Mouse (Mus musculus) myocyte (in vitro differentiated cells): ENCODE data around the gene Pbx1. TPM values are rescaled to one million over a fixed set of nuclear protein-coding genes. Genes with fewer than 3 reads are reported as not detected.

ENCODE experiments used
- H3K27me3 ChIP-seq: one replicate; pipeline ENCODE4 v1.6.1; 2011; ENCODE audit not compliant: control insufficient read depth, insufficient read depth, insufficient read length
- H3K36me3 ChIP-seq: one replicate; pipeline ENCODE4 v1.6.1; 2011; ENCODE audit not compliant: control insufficient read depth, insufficient read depth
- H3K4me2 ChIP-seq: one replicate; pipeline ENCODE4 v1.6.1; 2011; ENCODE audit warnings: low read depth, control low read depth
- H3K4me3 ChIP-seq: one replicate; pipeline ENCODE4 v1.5.1; 2011; ENCODE audit warnings: mild to moderate bottlenecking, control low read depth, moderate library complexity
- H3K79me2 ChIP-seq: one replicate; pipeline ENCODE4 v1.6.1; 2011; ENCODE audit not compliant: control insufficient read depth, insufficient read depth
- H3ac ChIP-seq: one replicate; pipeline ENCODE4 v1.6.1; 2011; ENCODE audit not compliant: control insufficient read depth, insufficient read length
- CEBPB ChIP-seq: IDR thresholded peaks from 2 replicates; pipeline ENCODE4 v1.6.1; 2011; ENCODE audit warnings: mild to moderate bottlenecking, moderate library complexity; ENCODE audit not compliant: poor library complexity, insufficient read depth, severe bottlenecking
- E2F4 ChIP-seq: IDR thresholded peaks from one replicate; pipeline ENCODE4 v1.6.1; 2011; ENCODE audit warnings: mild to moderate bottlenecking, control low read depth, moderate library complexity; ENCODE audit not compliant: insufficient read depth
- MAX ChIP-seq: IDR thresholded peaks from one replicate; pipeline ENCODE4 v1.6.1; 2011; ENCODE audit warnings: low read depth, mild to moderate bottlenecking, control low read depth
- MYOD1 ChIP-seq, 3 experiments: IDR thresholded peaks; one replicate each; pipeline ENCODE4 v1.6.1; 2011; ENCODE audit warnings: control low read depth in 2 of 3, low read depth in 2 of 3, mild to moderate bottlenecking in 2 of 3, moderate library complexity in 1 of 3; ENCODE audit not compliant: insufficient read length in 2 of 3, control insufficient read depth in 1 of 3
- MYOG ChIP-seq, 3 experiments: IDR thresholded peaks; one replicate each; pipeline ENCODE4 v1.6.1; 2011; ENCODE audit warnings: control low read depth in 2 of 3, low read depth in 2 of 3, mild to moderate bottlenecking in 2 of 3; ENCODE audit not compliant: insufficient read length in 2 of 3, control insufficient read depth in 1 of 3, insufficient read depth in 1 of 3
- POLR2A ChIP-seq: IDR thresholded peaks from one replicate; pipeline ENCODE4 v1.6.1; 2011; ENCODE audit warnings: low read depth, mild to moderate bottlenecking, control low read depth, moderate library complexity; ENCODE audit not compliant: insufficient read length
- POLR2AphosphoS2 ChIP-seq: IDR thresholded peaks from one replicate; pipeline ENCODE4 v1.6.1; 2011; ENCODE audit warnings: low read depth, control low read depth; ENCODE audit not compliant: insufficient read length
- REST ChIP-seq: IDR thresholded peaks from one replicate; pipeline ENCODE4 v1.6.1; 2011; ENCODE audit warnings: mild to moderate bottlenecking, control low read depth, moderate library complexity; ENCODE audit not compliant: insufficient read depth, insufficient read length
- SRF ChIP-seq: IDR thresholded peaks from one replicate; pipeline ENCODE4 v1.6.1; 2011; ENCODE audit warnings: low read depth; ENCODE audit not compliant: control insufficient read depth, insufficient read length
- TCF12 ChIP-seq: IDR thresholded peaks from one replicate; pipeline ENCODE4 v1.6.1; 2011; ENCODE audit warnings: mild to moderate bottlenecking, control low read depth; ENCODE audit not compliant: poor library complexity, insufficient read depth, severe bottlenecking
- TCF3 ChIP-seq: IDR thresholded peaks from one replicate; pipeline ENCODE4 v1.6.1; 2011; ENCODE audit warnings: low read depth, control low read depth; ENCODE audit not compliant: insufficient read length
- USF1 ChIP-seq: IDR thresholded peaks from one replicate; pipeline ENCODE4 v1.6.1; 2011; ENCODE audit warnings: low read depth, mild to moderate bottlenecking, control low read depth, moderate library complexity
- polyA plus RNA-seq: library from polyadenylated mRNA; unstranded; fragments of >200 nt; fragmentation: generic; extraction: Trizol; gene quantifications from one replicate; pipeline ENCODE4 v1.2.1, GENCODE M21; 2012; ENCODE audit warnings: missing spikeins

Pbx1 gene
- polyA plus RNA-seq, 1 experiment = 11.4 TPM

- TF ChIP-seq USF1 (no peak), REST (no peak), TCF3 (no peak), POLR2AphosphoS2 (no peak), MAX (no peak), CEBPB (no peak), POLR2A (no peak)
- Histone ChIP-seq H3K4me3 (no peak overlapping the region), H3K27me3 (no peaks in the 10 kb centered on the region), H3ac (no peak overlapping the region), H3K4me2 (peak overlapping the region; percentile 58), H3K79me2 (peaks cover 11% of the 10 kb centered on the region), H3K36me3 (no peaks in the 10 kb centered on the region)
These were observed 140.4 kb downstream of the Pbx1 start for GRCm38 (mm10) chr1:168291643-168292040.

GRCm38 (mm10) chr1:168291001-168291642 lies 140.9 kb downstream of the Pbx1 start:
- H3K27me3 ChIP-seq = no peaks in the 10 kb centered on the region
- no peaks in the 10 kb centered on the region for H3K36me3 ChIP-seq
- peak overlapping the region; percentile 58 for H3K4me2 ChIP-seq
- no peak for TF ChIP-seq MAX
- TF ChIP-seq SRF = no peak
- no peak for TF ChIP-seq USF1
- TF ChIP-seq POLR2A = no peak
- TF ChIP-seq POLR2AphosphoS2 = no peak
- no peak for TF ChIP-seq MYOG (IDR thresholded peaks at IDR 0.05; ENCODE audit: control insufficient read depth in 1 of 3, insufficient read depth in 1 of 3, insufficient read length in 2 of 3, low read depth in 2 of 3)
- no peak for TF ChIP-seq MYOD1 (IDR thresholded peaks at IDR 0.05; ENCODE audit: control insufficient read depth in 1 of 3, insufficient read length in 2 of 3, low read depth in 2 of 3)
- TF ChIP-seq REST = no peak
- no peak for TF ChIP-seq TCF12
- no peak for TF ChIP-seq E2F4
- TF ChIP-seq CEBPB = no peak
- no peak for TF ChIP-seq TCF3
- H3ac ChIP-seq = no peak overlapping the region
- H3K4me3 ChIP-seq = no peak overlapping the region
- H3K79me2 ChIP-seq = peaks cover 13% of the 10 kb centered on the region

DNA sequence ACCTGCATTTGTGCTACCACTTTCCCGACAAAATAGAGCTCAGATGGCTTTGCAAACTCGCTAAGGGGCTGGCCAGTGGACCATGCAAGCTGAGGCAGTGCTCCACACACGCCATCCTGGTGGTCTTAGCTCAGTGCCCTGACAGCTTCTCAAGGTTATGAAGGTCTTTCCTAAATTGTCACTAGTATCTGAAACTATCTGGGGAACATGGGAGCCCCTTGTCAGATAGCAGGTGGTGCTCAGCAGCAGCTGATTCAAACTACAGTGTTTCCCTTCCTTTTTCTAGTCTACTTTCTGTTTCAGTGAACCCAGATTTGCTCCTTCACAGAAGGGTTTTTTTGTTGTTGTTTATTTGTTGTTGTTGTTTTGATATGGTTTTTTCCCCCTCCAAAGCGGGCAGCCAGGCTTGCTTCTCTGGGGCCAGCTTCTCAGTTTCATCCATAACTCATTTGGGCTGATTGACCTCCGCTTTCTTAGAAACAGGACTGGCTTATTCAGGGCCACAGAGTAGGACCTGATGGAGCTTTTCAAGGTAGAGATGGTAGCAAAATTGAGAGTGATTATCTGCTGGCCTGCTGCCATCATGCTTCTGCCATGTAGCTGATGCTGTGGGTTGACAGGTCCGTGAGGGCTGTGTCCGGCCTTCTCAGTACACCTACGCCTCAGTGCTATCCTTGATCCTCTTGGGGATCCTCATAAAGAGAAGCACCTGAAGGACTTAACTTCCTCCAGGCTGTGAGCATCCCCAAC lies 141.7 kb downstream of the Pbx1 start:
- no peak overlapping the region for H3K4me3 ChIP-seq
- H3K27me3 ChIP-seq = no peaks in the 10 kb centered on the region
- no peak overlapping the region for H3K4me2 ChIP-seq
- no peaks in the 10 kb centered on the region for H3K36me3 ChIP-seq
- no peak for TF ChIP-seq TCF3
- no peak for TF ChIP-seq MAX
- TF ChIP-seq USF1 = no peak
- no peak for TF ChIP-seq E2F4
- no peak for TF ChIP-seq TCF12
- no peak for TF ChIP-seq POLR2A
- TF ChIP-seq CEBPB = no peak
- no peak for TF ChIP-seq MYOG (IDR thresholded peaks at IDR 0.05; ENCODE audit: control insufficient read depth in 1 of 3, insufficient read depth in 1 of 3, insufficient read length in 2 of 3, low read depth in 2 of 3)
- TF ChIP-seq REST = no peak
- no peak for TF ChIP-seq POLR2AphosphoS2
- no peak for TF ChIP-seq SRF
- TF ChIP-seq MYOD1 (IDR thresholded peaks at IDR 0.05; ENCODE audit: control insufficient read depth in 1 of 3, insufficient read length in 2 of 3, low read depth in 2 of 3) = no peak
- H3K79me2 ChIP-seq = peaks cover 12% of the 10 kb centered on the region
- H3ac ChIP-seq = no peak overlapping the region

DNA sequence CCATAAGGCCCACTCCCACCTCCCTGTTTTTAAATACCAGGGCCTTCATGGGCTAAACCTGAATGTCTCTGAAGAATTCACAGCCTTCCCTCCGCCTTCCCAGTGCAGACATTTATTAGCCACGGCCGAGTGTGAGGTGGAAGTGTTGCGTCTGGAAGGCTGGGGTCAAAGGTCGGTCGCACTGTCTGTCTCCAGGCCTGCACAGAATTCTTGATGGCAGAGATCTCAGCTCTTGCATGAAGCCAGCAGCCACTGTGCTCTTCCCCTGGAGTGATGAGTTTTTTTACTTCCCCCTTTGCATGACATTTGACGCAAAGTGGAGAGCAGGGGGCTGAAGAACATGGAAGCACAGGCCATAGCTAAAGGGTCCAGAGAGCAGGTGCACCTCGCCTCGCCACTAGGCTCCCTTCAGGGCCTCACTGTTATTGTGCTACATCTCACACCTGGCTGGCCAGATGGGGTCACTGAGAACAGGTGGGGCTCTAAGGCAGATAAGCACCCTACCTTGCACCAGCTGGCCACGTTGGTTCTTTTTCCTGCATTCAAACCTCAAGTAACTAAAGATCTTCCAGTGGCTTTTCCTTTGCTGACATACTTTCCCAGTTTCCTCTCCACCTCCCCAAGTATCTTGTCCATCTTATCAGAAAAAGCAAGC lies 143.1 kb downstream of the Pbx1 start:
- Histone ChIP-seq H3K4me2 (no peak overlapping the region), H3K36me3 (no peaks in the 10 kb centered on the region), H3K4me3 (no peak overlapping the region), H3K27me3 (no peaks in the 10 kb centered on the region), H3ac (no peak overlapping the region), H3K79me2 (peaks cover 12% of the 10 kb centered on the region)
- TF ChIP-seq CEBPB = no peak
- no peak for TF ChIP-seq MYOD1 (IDR thresholded peaks at IDR 0.05; ENCODE audit: control insufficient read depth in 1 of 3, insufficient read length in 2 of 3, low read depth in 2 of 3)
- TF ChIP-seq MAX = no peak
- TF ChIP-seq REST = no peak
- TF ChIP-seq SRF = no peak
- no peak for TF ChIP-seq TCF3
- no peak for TF ChIP-seq TCF12
- TF ChIP-seq MYOG (IDR thresholded peaks at IDR 0.05; ENCODE audit: control insufficient read depth in 1 of 3, insufficient read depth in 1 of 3, insufficient read length in 2 of 3, low read depth in 2 of 3) = peak in 1 of 3 experiments; percentile 3
